Mouse (Mus musculus): ENCODE measurements around the gene Mterf1a.

The Mterf1a gene

DNA sequence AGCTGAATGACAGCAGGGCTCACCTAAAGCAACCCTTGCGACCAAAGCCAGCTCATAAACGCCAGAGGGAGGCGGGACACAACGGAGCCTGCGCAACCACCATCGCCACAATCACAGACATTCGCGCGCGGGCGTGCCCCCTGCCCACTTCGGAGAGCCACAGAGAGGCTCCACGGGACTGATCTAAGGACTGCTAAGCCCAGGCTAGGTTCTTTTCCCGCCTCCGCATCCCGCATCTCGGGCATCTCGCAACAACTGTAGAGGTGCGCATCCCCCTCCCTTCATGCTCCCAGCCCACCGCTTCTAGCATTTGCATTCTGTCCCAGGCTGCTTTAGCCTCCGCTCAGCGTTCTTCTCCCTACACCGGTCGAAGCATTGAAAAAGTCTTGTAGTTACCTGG is 48.7 kb downstream of the Mterf1a start, which contains the start of gene Lrrd1:
Lrrd1 (plus strand) TSS at position 148 of the 400 bp plus-strand sequence.
- in situ Hi-C loops (cut with MboI, MseI), result no loop called here

Data from T-helper 1 cell (primary cell).